Mouse (Mus musculus) heart, postnatal 10 days (tissue): ENCODE results near the gene Ppm1j. TPM values are rescaled to one million over a fixed set of nuclear protein-coding genes. Genes with fewer than 3 reads are reported as not detected.

Source experiments
- DNase-seq, 2 experiments: peaks; one replicate each; pipeline ENCODE4 v3.0.0; 2021
- intact Hi-C: fragments of 180-260 bp; cut with DNase I; formaldehyde crosslinking; loops from one replicate; pipeline ENCODE4 v1.15.1; 2025
- total RNA-seq, 2 experiments: library from RNA; stranded (reverse); gene quantifications; 2 replicates each; pipeline ENCODE4 v1.2.3; 2021

The Ppm1j gene
- total RNA-seq, 2 experiments from 2014 or later: 51.9 to 57.2 TPM

GRCm38 (mm10) chr3:104782061-104782681, 1.3 kb downstream of the Ppm1j start:
- intact Hi-C loops: no loop called here
- DNase-seq: peak; percentile 90

- peak in 1 of 2 experiments; percentile 22 for DNase-seq
- intact Hi-C loops: no loop called here
Observed at GRCm38 (mm10) chr3:104783971-104784500, 3.2 kb downstream of the Ppm1j start.

GRCm38 (mm10) chr3:104785284-104785683, 4.4 kb downstream of the Ppm1j start:
- no peak for DNase-seq
- intact Hi-C loops: loop anchor here (5.0 kb wide), 1 partner anchor 182 kb away; no protein-coding TSS in a partner anchor

GRCm38 (mm10) chr3:104788075-104788474, 7.2 kb downstream of the Ppm1j start, which contains the start of gene Rhoc:
TSS of gene Rhoc (plus strand) at chr3:104788375.
- DNase-seq: no peak
- intact Hi-C loops: loop anchor here (2.0 to 5.0 kb wide), 3 partner anchors 77 to 271 kb away; partner anchors contain the start of genes Capza1 and St7l

- DNase-seq: peak; percentile 92 to 94
- intact Hi-C loops: loop anchor here (2.0 to 5.0 kb wide), 3 partner anchors 76 to 270 kb away; partner anchors contain the start of genes Capza1 and St7l
Observed at GRCm38 (mm10) chr3:104788561-104789311, 7.9 kb downstream of the Ppm1j start.

- DNase-seq: peak in 1 of 2 experiments; percentile 61
- intact Hi-C loops: loop anchor here (2.0 to 5.0 kb wide), 3 partner anchors 76 to 270 kb away; partner anchors contain the start of genes Capza1 and St7l
Observed at GRCm38 (mm10) chr3:104789312-104789605, 8.4 kb downstream of the Ppm1j start.

GRCm38 (mm10) chr3:104789822-104790221, 9.0 kb downstream of the Ppm1j start:
- intact Hi-C loops: loop anchor here (1.0 to 5.0 kb wide), 4 partner anchors 28 to 269 kb away; partner anchors contain the start of genes Capza1, Mov10 and St7l
- DNase-seq: peak; percentile 76 to 78

- intact Hi-C loops: loop anchor here (1.0 kb wide), 1 partner anchor 28 kb away; the partner anchor contains the start of gene Mov10
- peak; percentile 70 to 71 for DNase-seq
Observed at GRCm38 (mm10) chr3:104790401-104790937, 9.6 kb downstream of the Ppm1j start.

- intact Hi-C loops: no loop called here
Observed at GRCm38 (mm10) chr3:104791017-104791416, 10.2 kb downstream of the Ppm1j start.

GRCm38 (mm10) chr3:104791671-104792070, 10.8 kb downstream of the Ppm1j start:
- intact Hi-C loops: no loop called here
- no peak for DNase-seq

More at GRCm38 (mm10) chr3:104791017-104791416, 10.2 kb downstream of the Ppm1j start:
- no peak for DNase-seq

GRCm38 (mm10) chr3:104792360-104793270, 11.8 kb downstream of the Ppm1j start:
- intact Hi-C loops: no loop called here
- DNase-seq: no peak

- intact Hi-C loops: no loop called here
- peak; percentile 98 to 99 for DNase-seq
Observed at GRCm38 (mm10) chr3:104793871-104794828, 13.3 kb downstream of the Ppm1j start.

- intact Hi-C loops: no loop called here
- DNase-seq: no peak
Observed at GRCm38 (mm10) chr3:104794953-104795470, 14.2 kb downstream of the Ppm1j start.

- no peak for DNase-seq
- intact Hi-C loops: loop anchor here (2.0 kb wide), 1 partner anchor 21 kb away; no protein-coding TSS in a partner anchor
Observed at GRCm38 (mm10) chr3:104795661-104796340, 14.9 kb downstream of the Ppm1j start.

GRCm38 (mm10) chr3:104796430-104797082, 15.7 kb downstream of the Ppm1j start:
- no peak for DNase-seq
- intact Hi-C loops: loop anchor here (2.0 kb wide), 1 partner anchor 20 kb away; no protein-coding TSS in a partner anchor

- intact Hi-C loops: no loop called here
Observed at GRCm38 (mm10) chr3:104800681-104801080, 19.8 kb downstream of the Ppm1j start.

GRCm38 (mm10) chr3:104801481-104801880, 20.6 kb downstream of the Ppm1j start:
- intact Hi-C loops: no loop called here
- no peak for DNase-seq

More at GRCm38 (mm10) chr3:104800681-104801080, 19.8 kb downstream of the Ppm1j start:
- no peak for DNase-seq
